Mouse (Mus musculus): ENCODE results near the gene Tgoln1. TPM values are rescaled to one million over a fixed set of nuclear protein-coding genes. Genes with fewer than 3 reads are reported as not detected.
A peak's percentile ranks its signal among the peaks of the same experiment; 100 is the strongest.

Gene Tgoln1
- total RNA-seq, 2 experiments from 2014 or later = 87.7 to 91.5 TPM

DNA sequence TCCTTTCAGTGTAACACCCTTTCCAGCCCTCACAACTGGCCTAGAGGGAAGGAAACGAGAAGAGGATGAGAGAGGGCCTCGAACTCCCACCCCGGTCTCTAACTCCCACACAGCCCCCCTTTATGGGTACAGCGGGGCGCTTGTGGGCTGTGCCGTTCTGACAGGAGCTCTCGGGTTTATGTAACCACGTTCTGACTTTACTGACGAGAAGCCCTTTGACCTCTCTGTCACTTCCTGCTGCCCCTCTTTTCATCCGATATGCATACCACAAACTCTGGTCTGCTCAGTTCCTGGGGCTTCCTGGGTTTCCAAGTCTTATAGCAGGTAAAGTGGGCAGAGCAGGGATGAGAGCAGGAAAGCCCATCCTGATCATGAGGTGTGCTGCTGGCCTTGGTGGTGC, 17.5 kb upstream of the Tgoln1 start:
- no peak for DNase-seq (ENCODE audit: low spot score in 2 of 2)
- intact Hi-C loops (cut with DNase I) = no loop called here

DNA sequence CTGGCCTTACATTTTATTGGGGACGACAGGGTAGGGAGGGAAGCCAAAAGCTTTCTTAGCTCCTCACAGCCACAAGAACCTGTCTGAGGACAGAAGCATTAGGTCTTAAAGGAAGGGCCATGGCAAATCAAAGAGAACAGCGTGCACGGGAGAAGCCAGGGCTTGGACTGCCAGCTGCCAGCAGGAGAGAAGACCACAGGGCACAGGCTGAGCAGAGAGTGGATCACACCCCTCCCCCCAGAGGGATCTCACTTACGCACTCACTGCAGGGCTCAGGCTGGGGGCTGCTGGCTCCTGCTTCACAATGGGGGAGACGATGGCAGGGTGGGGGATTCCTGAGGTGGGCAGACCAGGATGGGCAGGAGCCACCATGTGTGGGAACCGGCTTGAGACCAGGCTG, 14.9 kb upstream of the Tgoln1 start:
- intact Hi-C loops (cut with DNase I) = no loop called here
- DNase-seq (ENCODE audit: low spot score in 2 of 2) = no peak

DNA sequence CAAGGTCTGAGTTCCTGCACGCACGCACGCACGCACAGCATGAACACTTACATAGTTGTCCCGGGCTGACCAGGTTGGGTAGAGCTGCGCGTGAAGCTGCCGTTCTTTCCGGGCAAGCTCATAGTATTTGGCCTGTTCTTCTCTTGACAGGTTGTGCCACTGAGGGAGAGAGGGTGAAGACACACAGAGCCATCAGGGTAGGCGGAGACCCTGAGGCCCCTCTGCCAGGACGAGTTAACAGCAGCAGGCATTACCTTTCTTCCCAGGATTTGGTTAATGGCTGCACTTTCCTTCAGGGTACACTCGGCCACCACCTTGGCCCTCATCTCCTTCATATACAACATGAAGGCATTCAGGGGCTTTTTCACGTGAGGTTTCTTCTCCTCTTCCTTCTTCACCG, 14.2 kb upstream of the Tgoln1 start:
- intact Hi-C loops (cut with DNase I) = no loop called here

DNA sequence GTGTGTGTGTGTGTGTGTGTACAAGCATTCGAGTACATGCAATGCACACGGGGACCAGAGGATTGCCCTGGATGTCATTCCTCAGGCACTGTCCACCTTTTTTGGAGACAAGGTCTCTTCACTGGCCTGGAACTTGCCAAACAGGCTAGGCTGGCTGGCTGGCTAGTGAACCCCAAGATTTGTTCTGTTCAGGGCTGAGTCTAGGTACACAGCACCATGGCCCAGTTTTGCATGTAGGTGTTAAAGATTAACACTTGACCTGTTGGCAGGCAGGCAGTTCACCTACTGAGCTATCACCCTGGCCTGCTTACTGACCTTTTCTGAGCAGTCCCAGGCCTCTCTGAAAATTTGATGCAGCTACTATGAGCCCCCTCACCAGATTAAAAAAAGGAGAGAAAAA, 13.6 kb upstream of the Tgoln1 start:
- intact Hi-C loops (cut with DNase I) = no loop called here

More for the DNA sequence above, 14.2 kb upstream of the Tgoln1 start:
- no peak for DNase-seq (ENCODE audit: low spot score in 2 of 2)

DNA sequence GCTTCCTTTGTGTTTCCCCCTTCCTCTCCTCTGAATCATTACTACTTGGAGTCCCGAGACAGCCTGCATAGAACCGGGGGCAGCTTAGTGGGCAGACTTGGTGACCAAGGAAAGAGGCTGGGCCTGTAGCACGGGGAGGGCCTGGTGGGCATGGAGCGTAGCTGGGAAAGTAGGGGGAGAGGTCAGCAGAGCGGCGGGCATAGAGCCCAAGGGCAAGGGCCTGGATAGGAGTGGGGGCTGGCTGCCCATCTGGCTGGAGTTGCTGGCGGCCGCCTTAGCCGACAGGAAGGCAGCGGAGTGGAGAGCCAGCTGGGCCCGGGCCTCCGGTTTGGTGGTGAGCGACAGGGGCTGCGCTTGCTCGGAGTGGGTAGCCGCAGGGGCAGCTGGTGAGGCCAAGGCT, 10.5 kb upstream of the Tgoln1 start:
- no peak for DNase-seq (ENCODE audit: low spot score in 2 of 2)
- intact Hi-C loops (cut with DNase I) = no loop called here

More for the DNA sequence above, 13.6 kb upstream of the Tgoln1 start:
- no peak for DNase-seq (ENCODE audit: low spot score in 2 of 2)

DNA sequence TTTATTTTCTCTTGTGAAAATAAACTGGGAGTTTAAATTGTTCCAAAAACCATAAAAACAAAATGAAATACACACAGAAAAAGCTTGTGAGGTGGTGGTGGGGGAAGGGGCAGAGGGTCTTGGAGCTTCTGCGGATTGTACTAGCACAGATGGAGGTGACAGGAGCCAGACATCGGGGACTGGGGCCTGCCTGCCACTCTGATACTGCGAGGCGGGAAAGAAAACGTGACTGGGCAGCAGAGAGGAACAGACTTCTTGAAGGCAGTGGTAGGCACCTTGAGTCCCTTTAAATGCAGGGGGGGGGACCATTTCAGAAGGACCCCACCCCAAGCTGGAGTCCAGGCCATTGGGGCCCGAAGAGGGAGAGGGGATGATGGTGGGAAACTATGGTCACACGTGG, 9.6 kb upstream of the Tgoln1 start:
- intact Hi-C loops (cut with DNase I) = no loop called here
- no peak for DNase-seq (ENCODE audit: low spot score in 2 of 2)

DNA sequence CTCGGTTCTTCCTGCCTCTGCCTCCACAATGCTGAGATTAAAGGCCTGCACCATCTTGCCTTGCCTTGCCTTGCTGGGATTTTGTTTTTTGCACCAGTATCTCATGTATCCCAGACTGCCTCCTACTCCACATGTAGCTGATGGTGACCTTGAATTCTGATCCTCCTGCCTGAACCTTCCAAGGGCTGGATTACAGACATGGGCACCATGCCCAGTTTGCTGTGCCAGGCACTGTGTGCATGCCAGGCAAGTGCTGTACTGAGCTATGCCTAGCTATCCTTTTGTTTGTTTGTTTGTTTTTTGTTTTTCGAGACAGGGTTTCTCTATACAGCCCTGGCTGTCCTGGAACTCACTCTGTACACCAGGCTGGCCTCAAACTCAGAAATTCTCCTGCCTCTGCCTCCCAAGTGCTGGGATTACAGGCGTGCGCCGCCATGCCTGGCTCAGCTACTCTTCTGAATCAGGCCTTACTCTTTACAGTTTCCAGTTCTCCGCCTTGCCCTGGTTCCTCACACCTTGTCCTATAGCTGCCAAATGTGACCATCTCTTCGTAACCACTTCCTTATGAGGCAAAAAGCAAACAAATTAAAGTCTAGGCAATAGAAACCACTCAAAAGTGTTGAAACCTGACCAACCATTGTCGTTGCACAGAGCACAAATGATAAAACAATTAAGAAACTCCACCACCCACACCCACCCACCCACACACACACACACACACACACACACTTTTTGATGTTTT, 7.0 kb upstream of the Tgoln1 start:
- no peak for DNase-seq (ENCODE audit: low spot score in 2 of 2)
- intact Hi-C loops (cut with DNase I) = no loop called here

DNA sequence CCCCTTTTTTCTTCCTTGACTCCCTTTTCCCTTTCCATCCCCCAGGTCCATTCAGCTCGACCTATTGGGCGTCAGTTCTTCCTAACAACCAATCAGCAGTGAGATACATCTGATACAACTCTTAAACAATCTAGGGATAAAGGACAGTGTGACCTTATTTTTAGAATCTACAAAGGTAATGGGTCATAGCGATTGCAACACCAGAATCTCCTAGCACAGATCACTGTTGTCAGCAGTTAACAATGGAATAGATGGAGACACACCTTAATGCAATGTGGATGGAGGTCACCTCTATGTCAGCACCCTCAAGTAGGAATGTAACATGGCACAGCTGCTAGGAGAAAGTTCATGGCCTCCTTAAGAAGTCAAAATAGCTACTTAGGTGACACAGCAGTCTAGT, 6.1 kb upstream of the Tgoln1 start:
- intact Hi-C loops (cut with DNase I) = no loop called here
- DNase-seq (ENCODE audit: low spot score in 2 of 2) = no peak

DNA sequence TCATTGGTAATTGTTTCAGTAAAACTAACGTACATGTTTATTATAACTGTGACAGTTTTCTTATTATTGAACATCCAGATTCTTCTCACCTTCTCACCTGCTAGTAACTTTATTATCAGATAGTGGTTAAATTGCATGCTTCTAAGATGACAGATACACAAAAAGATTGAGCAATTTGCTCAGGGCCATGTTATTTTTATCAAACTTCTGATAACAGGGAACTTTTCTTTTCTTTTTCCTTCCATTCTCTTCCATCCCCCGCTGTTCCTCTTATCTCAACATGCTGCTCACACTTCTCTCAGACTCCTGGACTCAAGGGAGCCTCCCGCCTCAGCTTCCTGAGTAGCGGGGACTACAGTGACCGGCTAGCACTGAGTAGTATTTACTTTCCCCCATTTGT, 4.1 kb upstream of the Tgoln1 start:
- DNase-seq (ENCODE audit: low spot score in 2 of 2) = no peak
- intact Hi-C loops (cut with DNase I) = no loop called here

DNA sequence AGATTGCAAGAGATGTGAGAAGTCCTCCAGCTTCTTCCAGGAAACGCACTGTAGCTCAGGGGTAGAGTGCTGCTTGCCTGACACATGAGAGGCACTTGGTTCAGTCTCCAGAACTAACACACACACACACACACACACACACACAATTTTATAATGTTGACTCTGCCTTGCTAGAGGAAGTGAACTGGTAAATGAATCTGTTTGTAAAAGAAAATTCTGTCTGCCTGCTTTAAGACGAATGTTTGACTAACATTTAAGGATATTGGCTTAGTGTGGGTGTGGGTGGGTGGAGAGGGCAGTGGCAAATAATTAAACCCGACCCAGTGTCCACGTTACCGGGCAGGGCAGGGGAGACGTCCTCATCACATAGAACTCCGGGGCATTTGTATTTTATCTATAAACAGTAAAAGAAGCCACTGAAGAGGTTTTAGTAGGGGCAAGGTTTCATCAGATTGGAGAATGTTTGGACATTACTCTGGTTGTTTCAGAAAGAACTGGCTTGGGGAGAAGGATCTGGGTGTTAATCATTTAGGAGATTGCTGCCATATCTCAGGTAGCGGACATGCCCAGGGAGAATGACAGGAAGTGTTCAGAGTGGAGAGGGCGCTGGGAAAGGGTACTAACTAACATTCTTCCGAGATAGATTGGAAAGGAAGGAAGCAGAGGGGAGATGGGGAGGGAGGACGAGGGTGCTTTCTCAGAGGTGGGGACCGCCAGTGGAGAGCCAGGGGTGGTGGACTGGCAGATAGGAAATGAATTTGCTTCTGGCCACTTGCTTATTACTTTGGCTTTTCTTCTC, 3.1 kb upstream of the Tgoln1 start:
- no peak for DNase-seq (ENCODE audit: low spot score in 2 of 2)
- intact Hi-C loops (cut with DNase I) = no loop called here

DNA sequence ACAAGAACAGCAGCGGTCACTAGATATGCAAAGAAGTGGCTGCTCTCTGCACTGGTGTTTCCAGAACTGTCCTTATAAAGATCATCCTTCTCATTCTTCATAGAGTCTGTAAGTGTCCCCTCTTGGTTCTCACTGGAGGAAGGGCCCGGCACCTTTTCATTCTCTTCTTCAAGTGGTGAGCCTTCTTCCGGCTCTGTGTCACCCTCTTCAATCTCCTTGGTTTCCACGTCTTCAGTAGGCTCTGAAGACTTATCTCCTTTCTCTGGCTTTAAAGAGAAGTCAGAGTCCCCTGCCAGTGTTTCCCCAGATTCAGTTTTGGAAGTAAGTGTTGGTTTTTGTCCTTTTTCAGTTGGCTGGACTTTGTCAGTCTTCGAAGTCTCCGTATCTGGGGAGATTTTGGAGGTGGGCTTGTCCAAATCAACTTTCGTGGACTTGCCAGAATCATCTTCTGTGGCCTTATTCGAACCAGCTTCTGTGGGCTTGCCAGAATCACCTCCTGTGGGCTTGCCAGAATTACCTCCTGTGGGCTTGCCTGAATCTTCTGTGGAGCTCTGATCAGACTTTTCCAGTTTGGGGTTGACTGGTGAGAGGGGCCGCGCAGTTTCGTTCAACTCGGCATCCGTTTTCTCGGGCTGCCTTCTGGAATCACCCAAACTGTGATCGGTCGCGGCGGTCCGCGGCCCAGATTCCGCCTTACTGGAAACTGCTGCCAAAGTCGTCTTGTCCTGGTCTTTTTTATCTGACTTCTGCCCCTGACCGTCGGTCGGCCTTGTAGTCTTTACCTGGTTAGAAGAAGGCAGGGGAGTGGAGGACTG, 1.0 kb downstream of the Tgoln1 start:
- DNase-seq (ENCODE audit: low spot score in 2 of 2) = no peak
- intact Hi-C loops (cut with DNase I) = no loop called here

DNA sequence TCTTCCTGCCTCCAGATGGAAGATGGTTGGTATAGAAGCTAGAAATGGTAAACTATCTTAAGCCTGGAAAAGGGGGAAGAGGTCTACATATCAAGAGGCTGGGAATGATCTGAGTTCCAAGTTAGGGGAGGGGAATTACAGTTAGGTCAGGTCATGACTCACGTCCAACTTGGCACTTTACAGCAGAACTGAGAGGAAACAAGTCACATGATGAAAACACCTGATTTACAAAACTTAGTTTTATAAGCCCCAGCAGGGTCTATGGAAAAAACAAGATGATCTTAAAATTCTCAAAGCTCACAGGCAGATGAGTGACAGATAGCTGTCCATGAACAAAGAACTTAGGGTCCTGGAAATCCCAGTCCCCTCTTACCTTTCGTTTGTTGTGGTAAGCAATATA, 1.6 kb downstream of the Tgoln1 start:
- intact Hi-C loops (cut with DNase I) = no loop called here
- no peak for DNase-seq (ENCODE audit: low spot score in 2 of 2)

DNA sequence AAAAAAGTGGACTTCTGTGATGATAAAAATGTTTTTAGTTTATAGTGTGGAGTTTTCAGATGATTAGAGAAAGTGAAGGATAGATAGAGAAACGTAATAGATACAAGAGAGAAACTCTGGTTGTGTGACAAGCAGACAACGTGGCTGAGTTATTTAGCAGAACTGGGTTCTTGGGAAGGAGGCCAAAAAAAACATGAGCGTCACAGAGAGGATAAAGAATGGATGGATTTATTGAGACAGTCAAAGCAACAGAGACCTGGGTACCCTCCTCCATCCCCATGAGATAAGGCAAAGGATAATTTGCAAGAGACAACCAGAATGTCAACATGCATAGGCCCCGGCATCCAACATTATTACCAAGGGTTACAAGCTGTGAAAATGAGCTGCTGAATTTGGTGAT, 6.5 kb downstream of the Tgoln1 start:
- DNase-seq (ENCODE audit: low spot score in 2 of 2) = no peak
- intact Hi-C loops (cut with DNase I) = no loop called here

DNA sequence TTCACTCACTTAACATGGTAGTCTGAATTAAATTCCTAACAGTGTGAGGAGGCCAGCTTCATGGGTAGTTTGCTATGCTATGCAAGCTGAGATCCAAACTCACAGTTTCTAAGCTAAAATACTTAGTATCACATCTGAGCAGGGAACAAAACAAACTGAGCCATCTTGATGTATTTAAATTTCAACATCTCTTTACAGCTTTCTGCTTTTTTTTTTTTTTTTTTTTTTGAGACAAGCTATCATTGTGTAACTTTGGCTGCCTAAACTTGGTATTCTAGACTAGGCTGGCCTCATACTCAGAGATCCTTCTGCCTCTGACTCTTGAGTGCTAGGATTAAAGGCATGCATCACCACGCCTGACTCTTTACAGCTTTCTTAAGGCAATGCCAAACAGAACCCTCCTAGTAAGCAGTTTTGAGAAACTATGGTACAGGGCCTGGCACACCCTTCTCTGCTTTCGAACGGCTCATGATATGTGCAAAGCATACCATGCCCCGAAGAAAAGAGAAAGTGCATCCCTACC, 8.1 kb downstream of the Tgoln1 start:
- intact Hi-C loops (cut with DNase I) = no loop called here
- no peak for DNase-seq (ENCODE audit: low spot score in 2 of 2)

DNA sequence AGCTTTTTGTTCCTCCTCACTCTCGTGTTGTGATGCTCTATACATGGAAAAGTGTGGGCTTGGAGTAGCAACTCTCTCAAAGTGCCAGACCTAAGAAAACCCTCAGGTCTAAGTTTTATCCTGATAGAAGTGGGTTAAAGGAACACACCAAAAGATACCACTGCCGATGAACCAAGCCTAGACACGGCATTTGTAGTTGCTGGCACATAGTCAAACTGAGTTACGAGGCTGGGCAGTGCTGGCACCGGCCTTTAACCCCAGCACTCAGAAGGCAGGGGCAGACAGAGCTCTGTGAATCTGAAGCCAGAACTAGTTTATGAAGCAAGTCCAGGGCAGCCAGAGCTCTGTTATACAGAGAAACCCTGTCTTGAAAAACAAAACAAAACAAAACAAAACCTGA, 9.1 kb downstream of the Tgoln1 start:
- intact Hi-C loops (cut with DNase I) = no loop called here
- DNase-seq (ENCODE audit: low spot score in 2 of 2) = no peak

DNA sequence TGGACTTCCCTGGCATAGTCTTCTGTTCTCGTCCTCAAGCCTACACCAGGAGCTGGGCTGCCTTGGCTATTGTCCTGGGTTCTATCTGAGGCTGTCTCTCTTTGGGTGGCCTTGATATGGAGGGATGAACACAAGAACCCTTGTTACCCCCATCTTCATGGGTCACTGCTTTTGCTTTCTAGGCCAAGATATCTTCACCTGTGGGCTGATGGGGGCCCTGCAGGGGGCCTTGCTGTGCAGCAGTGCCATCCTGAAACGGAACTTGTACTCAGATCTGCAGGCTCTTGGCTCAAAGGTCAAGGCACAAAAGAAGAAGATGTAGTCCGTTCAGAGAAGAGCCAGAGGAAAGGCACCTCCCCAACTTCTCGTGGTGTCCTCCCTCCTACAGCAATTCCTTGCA, 9.7 kb downstream of the Tgoln1 start:
- no peak for DNase-seq (ENCODE audit: low spot score in 2 of 2)
- intact Hi-C loops (cut with DNase I) = no loop called here

DNA sequence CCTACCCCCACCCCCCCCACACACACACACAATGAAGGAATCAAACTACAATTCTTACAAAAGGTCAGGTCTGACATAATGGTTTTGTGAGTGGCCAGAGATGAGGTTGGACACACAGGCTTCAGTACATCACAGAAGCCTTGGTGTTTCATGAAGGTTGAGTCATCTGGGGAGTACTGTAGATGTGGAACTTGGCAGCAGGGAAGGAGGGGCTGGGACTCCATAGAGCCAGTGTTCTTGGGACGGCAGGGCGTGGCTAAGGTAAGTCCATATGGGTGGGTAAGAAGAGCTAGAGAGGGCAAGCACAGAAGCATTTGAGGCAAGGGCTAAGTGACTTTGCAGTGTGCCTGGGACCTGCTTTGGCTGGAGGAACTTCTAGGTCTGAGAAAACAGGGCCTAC, 12.7 kb downstream of the Tgoln1 start:
- intact Hi-C loops (cut with DNase I) = no loop called here
- DNase-seq (ENCODE audit: low spot score in 2 of 2) = no peak

DNA sequence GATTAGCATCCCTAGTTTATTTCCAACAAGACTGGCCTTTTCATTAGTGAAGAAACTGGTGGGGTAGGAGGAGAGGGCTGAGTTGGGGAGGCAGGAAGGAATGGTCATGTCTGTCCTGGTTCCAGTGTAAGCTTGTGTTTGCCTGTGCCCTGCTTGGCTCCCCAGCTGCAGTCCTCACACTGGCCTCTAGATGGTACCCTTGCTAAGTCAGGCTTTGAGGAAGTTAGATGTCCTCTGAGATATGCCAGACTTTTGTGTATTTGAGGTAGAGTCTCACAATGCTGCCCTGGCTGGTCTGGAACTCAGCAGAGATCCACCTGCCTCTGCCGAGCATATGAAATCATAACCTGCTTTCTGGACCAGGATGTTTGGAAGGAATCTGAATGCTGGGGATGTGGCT, 15.1 kb downstream of the Tgoln1 start:
- DNase-seq (ENCODE audit: low spot score in 2 of 2) = peak; percentile 82 to 88
- intact Hi-C loops (cut with DNase I) = no loop called here

DNA sequence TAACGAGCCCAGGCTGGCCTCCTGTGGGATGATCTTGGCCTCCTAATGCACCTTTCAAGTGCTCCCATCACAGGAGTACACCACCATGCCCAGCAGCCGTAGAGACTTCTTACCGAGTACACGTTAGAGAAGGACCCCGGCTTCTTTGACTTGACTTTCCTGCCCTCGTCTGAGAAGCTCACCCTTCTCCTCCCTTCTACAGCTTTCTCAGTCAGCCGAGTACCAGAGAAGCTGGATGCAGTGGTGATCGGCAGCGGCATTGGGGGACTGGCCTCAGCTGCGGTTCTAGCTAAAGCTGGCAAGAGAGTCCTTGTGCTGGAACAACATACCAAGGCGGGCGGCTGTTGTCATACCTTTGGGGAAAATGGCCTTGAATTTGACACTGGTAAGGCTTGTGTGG, 16.0 kb downstream of the Tgoln1 start:
- intact Hi-C loops (cut with DNase I) = no loop called here

DNA sequence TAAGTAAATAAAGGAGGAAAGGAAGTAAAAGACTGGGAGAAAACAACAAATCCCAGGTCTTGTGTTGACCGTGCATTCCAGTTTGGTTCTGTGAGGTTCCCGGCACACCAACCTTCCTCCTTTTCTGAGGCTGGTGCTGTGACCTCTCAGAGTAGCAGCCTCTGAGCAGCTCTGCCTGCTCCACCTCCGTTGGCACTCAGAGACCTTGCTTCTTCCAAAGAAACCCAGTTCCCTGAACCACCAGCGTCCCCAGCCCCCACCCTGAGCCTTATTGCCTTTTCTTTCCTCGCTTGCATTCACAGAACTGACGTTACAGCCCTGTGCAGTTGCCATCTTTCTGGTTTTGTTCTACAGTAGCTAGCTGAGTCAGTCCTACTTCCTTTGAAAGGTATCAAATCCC, 16.6 kb downstream of the Tgoln1 start:
- intact Hi-C loops (cut with DNase I) = no loop called here
- DNase-seq (ENCODE audit: low spot score in 2 of 2) = no peak

More for the DNA sequence above, 16.0 kb downstream of the Tgoln1 start:
- DNase-seq (ENCODE audit: low spot score in 2 of 2) = no peak

Measured in left cerebral cortex, postnatal 25 days (tissue).